Comparison of ENCODE assay signal across 9 mouse cellular contexts in genomic region chr7:19558965-19559364, GRCm38 (mm10). TPM values are rescaled to one million over a fixed set of nuclear protein-coding genes. Genes with fewer than 3 reads are reported as not detected.
DNase-seq lines count a peak whose midpoint lies in the region; ATAC-seq and TF ChIP-seq lines count a peak whose summit lies in the region.
"Had no signal": no experiment of that assay in that cellular context is flagged by ENCODE, and none has a peak within 500 bp of the region (broad histone marks: within the 10 kb centered on the region; RNA-seq: fewer than 3 reads in every experiment).

No protein-coding gene starts in this region.

- H3K27ac ChIP-seq in layer of hippocampus, adult 2 months: peak overlapping the region; percentile 25; the same call in 1 of the 2 replicates
- no peak overlapping the region for H3K27ac ChIP-seq in cortical plate, adult 2 months (ENCODE audit: insufficient read depth, low read length)
- no peak overlapping the region for H3K27ac ChIP-seq in limb, embryonic 13.5 days

- TF ChIP-seq CTCF in layer of hippocampus, adult 2 months (conservative IDR thresholded peaks at IDR 0.05): peak; percentile 73
- peak; percentile 28; the same call in 1 of the 2 replicates for TF ChIP-seq CTCF in cortical plate, adult 2 months (IDR thresholded peaks at IDR 0.05; ENCODE audit: extremely low read depth, insufficient read depth, low read length)

- peaks cover 37% of the 10 kb centered on the region for H3K36me3 ChIP-seq in limb, embryonic 13.5 days
- no peaks in the 10 kb centered on the region for H3K36me3 ChIP-seq in splenic B cell, adult 2 months (ENCODE audit: control insufficient read depth, insufficient read depth, low read length, poor library complexity, severe bottlenecking)

- no peak for TF ChIP-seq POLR2A in cortical plate, adult 2 months (IDR thresholded peaks at IDR 0.05; ENCODE audit: extremely low read depth, insufficient read depth, low read length)

- peak overlapping the region; percentile 99 for H3K4me2 ChIP-seq in limb, embryonic 13.5 days (replicated peaks)

- H3K4me1 ChIP-seq in cortical plate, adult 2 months (ENCODE audit: control insufficient read depth, insufficient read depth, low read length): peaks cover 26% of the 10 kb centered on the region
- peaks cover 50% of the 10 kb centered on the region for H3K4me1 ChIP-seq in limb, embryonic 13.5 days

- no peaks in the 10 kb centered on the region for H3K27me3 ChIP-seq in limb, embryonic 13.5 days
- H3K27me3 ChIP-seq in splenic B cell, adult 2 months (ENCODE audit: control insufficient read depth, insufficient read depth, low read length, poor library complexity, severe bottlenecking): no peaks in the 10 kb centered on the region

- no peak for ATAC-seq in limb, embryonic 13.5 days (ENCODE audit: low FRiP score, low read depth)

- 52% methylated on average over 2 of the region's 2 CpGs for WGBS in limb, embryonic 13.5 days

- no peak for DNase-seq in layer of hippocampus, adult 2 months (ENCODE audit: low spot score in 2 of 2)
- no peak for DNase-seq in layer of hippocampus, postnatal 36 days
- DNase-seq in splenic B cell, adult 2 months (ENCODE audit: low read depth, low spot score): peak; percentile 60
- no peak for DNase-seq in adipocyte (ENCODE audit: low spot score)
- DNase-seq in kidney, postnatal 14 days: no peak
- DNase-seq in urinary bladder, adult 2 months (ENCODE audit: low spot score): no peak
- DNase-seq: cerebellum, adult 18-20 months had no signal

- H3K9me3 ChIP-seq in limb, embryonic 13.5 days: no peaks in the 10 kb centered on the region

- peak overlapping the region; percentile 5; the same call in 1 of the 2 replicates for H3K9ac ChIP-seq in limb, embryonic 13.5 days

- 0 out of 2 replicates have a peak overlapping the region, but pooled peaks have one; percentile 15 for H3K4me3 ChIP-seq in layer of hippocampus, adult 2 months
- peak overlapping the region; percentile 79; the same call in 1 of the 2 replicates for H3K4me3 ChIP-seq in cortical plate, adult 2 months (ENCODE audit: insufficient read depth, low read length)
- H3K4me3 ChIP-seq in limb, embryonic 13.5 days: 0 out of 2 replicates have a peak overlapping the region, but pooled peaks have one; percentile 99

RNA-seq across cellular contexts. Expression of gene Ppp1r37, which starts 3.9 kb away (rescaled TPM):
- 100 to 1,000 TPM; 116 to 118 TPM for total RNA-seq in layer of hippocampus, adult 2 months (2021)
- total RNA-seq in layer of hippocampus, postnatal 36 days (2021): 100 to 1,000 TPM; 113 to 120 TPM
- 152 and 153 TPM in 2 replicates for polyA plus RNA-seq in cortical plate, adult 2 months (2012; rRNA removed)
- polyA plus RNA-seq in limb, embryonic 13.5 days (2015; fragmentation: Nextera tagmentation; extraction: Ambion mirVana): 22.4 and 26.2 TPM in 2 replicates
- polyA plus RNA-seq in urinary bladder, adult 2 months (2012; rRNA removed): 61.4 and 64.8 TPM in 2 replicates

RNA-seq across cellular contexts. Expression of gene Zfp296, which starts 18.1 kb away (rescaled TPM):
- under 1 TPM; 0.81 to 0.95 TPM for total RNA-seq in layer of hippocampus, adult 2 months (2021)
- under 1 TPM; 0.33 to 0.75 TPM for total RNA-seq in layer of hippocampus, postnatal 36 days (2021)
- 2.9 and 3.3 TPM in 2 replicates for polyA plus RNA-seq in cortical plate, adult 2 months (2012; rRNA removed)
- 0.36 and 0.73 TPM in 2 replicates for polyA plus RNA-seq in limb, embryonic 13.5 days (2015; fragmentation: Nextera tagmentation; extraction: Ambion mirVana)
- polyA plus RNA-seq in urinary bladder, adult 2 months (2012; rRNA removed): 6.2 and 7.0 TPM in 2 replicates

RNA-seq across cellular contexts. Expression of gene Gemin7, which starts 18.4 kb away (rescaled TPM):
- total RNA-seq in layer of hippocampus, adult 2 months (2021): 10 to 100 TPM; 38.8 to 43.9 TPM
- 10 to 100 TPM; 44.2 to 46.1 TPM for total RNA-seq in layer of hippocampus, postnatal 36 days (2021)
- 54.2 and 57.8 TPM in 2 replicates for polyA plus RNA-seq in cortical plate, adult 2 months (2012; rRNA removed)
- polyA plus RNA-seq in limb, embryonic 13.5 days (2015; fragmentation: Nextera tagmentation; extraction: Ambion mirVana): 167 and 179 TPM in 2 replicates
- polyA plus RNA-seq in urinary bladder, adult 2 months (2012; rRNA removed): 69.0 TPM in 2 replicates

RNA-seq across cellular contexts. Expression of gene Nkpd1, which starts 41.3 kb away (rescaled TPM):
- total RNA-seq in layer of hippocampus, adult 2 months (2021): under 1 TPM; 0.38 to 0.71 TPM
- total RNA-seq in layer of hippocampus, postnatal 36 days (2021): under 1 TPM; 0.37 to 0.48 TPM
- 0.98 and 1.1 TPM in 2 replicates for polyA plus RNA-seq in cortical plate, adult 2 months (2012; rRNA removed)
- 0.10 and 0.11 TPM in 2 replicates for polyA plus RNA-seq in limb, embryonic 13.5 days (2015; fragmentation: Nextera tagmentation; extraction: Ambion mirVana)
- 1.5 and 1.6 TPM in 2 replicates for polyA plus RNA-seq in urinary bladder, adult 2 months (2012; rRNA removed)

RNA-seq across cellular contexts. Expression of gene Clasrp, which starts 45.3 kb away (rescaled TPM):
- 100 to 1,000 TPM in 1 of 2 experiments, 10 to 100 TPM in 1; 95.4 to 112 TPM for total RNA-seq in layer of hippocampus, adult 2 months (2021)
- 100 to 1,000 TPM in 1 of 2 experiments, 10 to 100 TPM in 1; 90.1 to 103 TPM for total RNA-seq in layer of hippocampus, postnatal 36 days (2021)
- polyA plus RNA-seq in cortical plate, adult 2 months (2012; rRNA removed): 140 and 162 TPM in 2 replicates
- 62.2 and 64.6 TPM in 2 replicates for polyA plus RNA-seq in limb, embryonic 13.5 days (2015; fragmentation: Nextera tagmentation; extraction: Ambion mirVana)
- 68.9 and 76.5 TPM in 2 replicates for polyA plus RNA-seq in urinary bladder, adult 2 months (2012; rRNA removed)

Comparison
In these comparisons a context has a peak if more than half of its experiments do, and no peak if none do; other contexts are left out.
1. H3K4me3 ChIP-seq: peak in every context shown above with its lines; median percentile 99 in limb, embryonic 13.5 days; 79 in cortical plate, adult 2 months; 15 in layer of hippocampus, adult 2 months.